Mouse (Mus musculus) testis, adult 2 months (tissue): ENCODE data around the gene Gapdh. TPM values are rescaled to one million over a fixed set of nuclear protein-coding genes. Genes with fewer than 3 reads are reported as not detected.

Source experiments
- H3K27ac ChIP-seq: fragments of 200-500 bp; 2 replicates; pipeline ENCODE4 v1.5.1; 2012; ENCODE audit warnings: low read depth, low read length; ENCODE audit not compliant: control insufficient read depth, insufficient read depth
- H3K27me3 ChIP-seq: fragments of 200-500 bp; 2 replicates; pipeline ENCODE4 v1.6.1; 2012; ENCODE audit warnings: mild to moderate bottlenecking, low read length, moderate library complexity; ENCODE audit not compliant: control insufficient read depth, insufficient read depth
- H3K36me3 ChIP-seq: fragments of 200-500 bp; 2 replicates; pipeline ENCODE4 v1.6.1; 2012; ENCODE audit warnings: mild to moderate bottlenecking, low read length; ENCODE audit not compliant: control insufficient read depth, insufficient read depth
- H3K4me1 ChIP-seq: fragments of 200-500 bp; 2 replicates; pipeline ENCODE4 v1.6.1; 2012; ENCODE audit warnings: low read length; ENCODE audit not compliant: control insufficient read depth, insufficient read depth
- H3K4me3 ChIP-seq: fragments of 200-500 bp; 2 replicates; pipeline ENCODE4 v1.5.1; 2012; ENCODE audit warnings: low read depth, mild to moderate bottlenecking, low read length, moderate library complexity, mixed read lengths; ENCODE audit not compliant: control insufficient read depth
- CTCF ChIP-seq: fragments of 200-500 bp; IDR thresholded peaks from 2 replicates; pipeline ENCODE4 v1.5.1; 2012; ENCODE audit warnings: low read depth, mild to moderate bottlenecking, inconsistent platforms, low read length, moderate library complexity; ENCODE audit not compliant: control insufficient read depth, insufficient read depth, insufficient replicate concordance
- POLR2A ChIP-seq: fragments of 200-500 bp; IDR thresholded peaks from 2 replicates; pipeline ENCODE4 v1.6.1; 2012; ENCODE audit warnings: low read depth, mild to moderate bottlenecking, inconsistent platforms, low read length, moderate library complexity; ENCODE audit not compliant: control insufficient read depth
- polyA plus RNA-seq: library from polyadenylated mRNA; depleted of rRNA; stranded (reverse); fragments of >200 nt; gene quantifications from 2 replicates; pipeline ENCODE4 v1.2.3, GENCODE M21; 2012

The Gapdh gene
- polyA plus RNA-seq, 1 experiment = 274 TPM

- no peak for TF ChIP-seq CTCF
- TF ChIP-seq POLR2A = no peak
- Histone ChIP-seq H3K27ac (peak overlapping the region; percentile 16; the same call in 1 of the 2 replicates), H3K4me3 (no peak overlapping the region)
These were observed 30.0 kb upstream of the Gapdh start for GRCm38 (mm10) chr6:125196301-125196700.

GRCm38 (mm10) chr6:125195541-125196075 is 29.3 kb upstream of the Gapdh start:
- peak overlapping the region; percentile 49 for H3K27ac ChIP-seq
- H3K4me1 ChIP-seq = no peaks in the 10 kb centered on the region
- TF ChIP-seq POLR2A (no peak), CTCF (no peak)
- H3K4me3 ChIP-seq = no peak overlapping the region
- no peaks in the 10 kb centered on the region for H3K36me3 ChIP-seq
- H3K27me3 ChIP-seq = no peaks in the 10 kb centered on the region

More at GRCm38 (mm10) chr6:125196301-125196700, 30.0 kb upstream of the Gapdh start:
- Histone ChIP-seq H3K4me1 (no peaks in the 10 kb centered on the region), H3K36me3 (no peaks in the 10 kb centered on the region), H3K27me3 (no peaks in the 10 kb centered on the region)

- no peak overlapping the region for H3K27ac ChIP-seq
- no peaks in the 10 kb centered on the region for H3K27me3 ChIP-seq
- no peak overlapping the region for H3K4me3 ChIP-seq
- H3K36me3 ChIP-seq = no peaks in the 10 kb centered on the region; the same call in 1 of the 2 replicates
- TF ChIP-seq CTCF = no peak
- no peak for TF ChIP-seq POLR2A
- no peaks in the 10 kb centered on the region for H3K4me1 ChIP-seq
These were observed 27.1 kb upstream of the Gapdh start for GRCm38 (mm10) chr6:125193390-125193789.

- Histone ChIP-seq H3K27me3 (no peaks in the 10 kb centered on the region), H3K4me3 (peak overlapping the region; percentile 89), H3K27ac (peak overlapping the region; percentile 97), H3K36me3 (no peaks in the 10 kb centered on the region; the same call in 1 of the 2 replicates), H3K4me1 (no peaks in the 10 kb centered on the region)
- TF ChIP-seq CTCF (no peak), POLR2A (no peak)
These were observed 26.6 kb upstream of the Gapdh start for GRCm38 (mm10) chr6:125192841-125193240.

- Histone ChIP-seq H3K36me3 (peaks cover under 1% of the 10 kb centered on the region), H3K4me3 (peak overlapping the region; percentile 89), H3K4me1 (no peaks in the 10 kb centered on the region), H3K27ac (peak overlapping the region; percentile 97), H3K27me3 (no peaks in the 10 kb centered on the region)
- TF ChIP-seq POLR2A (peak; percentile 4; the same call in 1 of the 2 replicates), CTCF (no peak)
These were observed 25.9 kb upstream of the Gapdh start for GRCm38 (mm10) chr6:125192016-125192714.

- peak within 1 kb of the TSS; percentile 89 for H3K4me3 ChIP-seq
- H3K4me1 ChIP-seq = no peaks in the 10 kb centered on the region
- H3K27ac ChIP-seq = peak within 1 kb of the TSS; percentile 97
- TF ChIP-seq POLR2A (peak; percentile 90), CTCF (no peak)
- H3K27me3 ChIP-seq = no peaks in the 10 kb centered on the region
- peaks cover 1% of the 10 kb centered on the region for H3K36me3 ChIP-seq
These were observed 25.2 kb upstream of the Gapdh start, which contains the start of the genes Ncapd2 and Mrpl51 for GRCm38 (mm10) chr6:125191332-125192015. Ncapd2 (minus strand) TSS chr6:125191701. Mrpl51 (plus strand) TSS chr6:125191801.

- peak overlapping the region; percentile 84; the same call in 1 of the 2 replicates for H3K27ac ChIP-seq
- TF ChIP-seq POLR2A = no peak
- TF ChIP-seq CTCF = no peak
- H3K4me3 ChIP-seq = peak overlapping the region; percentile 89
- H3K36me3 ChIP-seq = peaks cover 1% of the 10 kb centered on the region
- H3K4me1 ChIP-seq = no peaks in the 10 kb centered on the region
- H3K27me3 ChIP-seq = no peaks in the 10 kb centered on the region
These were observed 24.5 kb upstream of the Gapdh start for GRCm38 (mm10) chr6:125190816-125191215.
